Mouse (Mus musculus) limb, embryonic 14.5 days (tissue): ENCODE results near the gene Arpc3. TPM values are rescaled to one million over a fixed set of nuclear protein-coding genes. Genes with fewer than 3 reads are reported as not detected.

Experiments
- ATAC-seq: fragments of 200-750 bp; cut with Nextera tagmentation; 2 replicates; pipeline ENCODE4 v1.8.0; 2017; ENCODE audit warnings: low read depth, moderate number of reproducible peaks, moderate TSS enrichment; ENCODE audit not compliant: low FRiP score
- DNase-seq: peaks from one replicate; pipeline ENCODE4 v3.0.0-alpha.2; 2015; ENCODE audit warnings: low spot score
- H3K27ac ChIP-seq: fragments of 300-500 bp; sonication (generic); replicated peaks from 2 replicates; pipeline ENCODE4 v1.5.1; 2014; ENCODE audit warnings: low read depth, mild to moderate bottlenecking, low read length, moderate library complexity, mixed read lengths
- H3K27me3 ChIP-seq: fragments of 300-500 bp; sonication (generic); 2 replicates; pipeline ENCODE4 v1.6.1; 2014; ENCODE audit warnings: low read length, mixed read lengths; ENCODE audit not compliant: control insufficient read depth, insufficient read depth
- H3K36me3 ChIP-seq: fragments of 300-500 bp; sonication (generic); 2 replicates; pipeline ENCODE4 v1.6.1; 2014; ENCODE audit warnings: mild to moderate bottlenecking, low read length, moderate library complexity, mixed read lengths; ENCODE audit not compliant: control insufficient read depth, insufficient read depth
- H3K4me1 ChIP-seq: fragments of 300-500 bp; sonication (generic); 2 replicates; pipeline ENCODE4 v1.6.1; 2014; ENCODE audit warnings: antibody characterized with exemption, low read length, mixed read lengths; ENCODE audit not compliant: control insufficient read depth, insufficient read depth
- H3K4me2 ChIP-seq: fragments of 300-500 bp; sonication (generic); replicated peaks from 2 replicates; pipeline ENCODE4 v1.6.1; 2014; ENCODE audit warnings: low read depth, mild to moderate bottlenecking, low read length, moderate library complexity; ENCODE audit not compliant: severe bottlenecking
- H3K4me3 ChIP-seq: fragments of 300-500 bp; sonication (generic); replicated peaks from 2 replicates; pipeline ENCODE4 v1.5.1; 2014; ENCODE audit warnings: low read length
- H3K9ac ChIP-seq: fragments of 300-500 bp; sonication (generic); 2 replicates; pipeline ENCODE4 v1.6.1; 2014; ENCODE audit warnings: mild to moderate bottlenecking, low read depth, low read length, moderate library complexity; ENCODE audit not compliant: severe bottlenecking
- H3K9me3 ChIP-seq: fragments of 300-500 bp; sonication (generic); 2 replicates; pipeline ENCODE4 v1.6.1; 2016; ENCODE audit warnings: low read length; ENCODE audit not compliant: control insufficient read depth
- POLR2A ChIP-seq: fragments of 200-500 bp; IDR thresholded peaks from 2 replicates; pipeline ENCODE4 v1.8.0; 2012; ENCODE audit warnings: inconsistent platforms, mild to moderate bottlenecking, moderate library complexity, borderline replicate concordance; ENCODE audit not compliant: insufficient read depth, insufficient read length; ENCODE audit errors: extremely low read depth
- WGBS: fragments of 180-500 bp; shearing (Covaris S2); extraction: QIAGEN DNeasy Blood & Tissue Kit; methylation state at CpG from one replicate; pipeline ENCODE4 v1.1.7; 2014; 5-methylcytosine and 5-hydroxymethylcytosine counted together
- polyA plus RNA-seq, 2 experiments: library from polyadenylated mRNA; depleted of rRNA in 1 of 2; stranded (reverse) in 1 of 2; unstranded in 1 of 2; fragments of >200 nt; fragmentation: Nextera tagmentation in 1 of 2; extraction: Ambion mirVana in 1 of 2; gene quantifications; 2 replicates each; pipeline versions ENCODE4 v1.2.1 to v1.2.3; 2012 to 2014

Gene Arpc3
- polyA plus RNA-seq, 2 experiments = 46.2 to 241 TPM

- DNase-seq (no peak), ATAC-seq (no peak)
- no peak overlapping the region for H3K4me3 ChIP-seq
- no peak overlapping the region for H3K4me2 ChIP-seq
- H3K9ac ChIP-seq = no peak overlapping the region
- H3K36me3 ChIP-seq = peaks cover 98% of the 10 kb centered on the region
- 80% methylated on average over 4 of the region's 4 CpGs for WGBS
- no peaks in the 10 kb centered on the region for H3K9me3 ChIP-seq
- H3K27me3 ChIP-seq = no peaks in the 10 kb centered on the region
- TF ChIP-seq POLR2A = no peak
- H3K27ac ChIP-seq = no peak overlapping the region
- H3K4me1 ChIP-seq = no peaks in the 10 kb centered on the region
Measured at GRCm38 (mm10) chr5:122434541-122434940, 42.9 kb downstream of the Arpc3 start.

- Histone ChIP-seq H3K9ac (no peak overlapping the region), H3K27ac (peak overlapping the region; percentile 3; the same call in 1 of the 2 replicates), H3K27me3 (no peaks in the 10 kb centered on the region), H3K4me3 (no peak overlapping the region), H3K36me3 (peaks cover 99% of the 10 kb centered on the region), H3K9me3 (no peaks in the 10 kb centered on the region), H3K4me2 (no peak overlapping the region), H3K4me1 (no peaks in the 10 kb centered on the region)
- 86% methylated on average over 19 of the region's 19 CpGs for WGBS
- no peak for TF ChIP-seq POLR2A
- ATAC-seq (peak; percentile 67), DNase-seq (peak; percentile 26)
Measured at GRCm38 (mm10) chr5:122439400-122440094, 47.9 kb downstream of the Arpc3 start.

- H3K27me3 ChIP-seq = no peaks in the 10 kb centered on the region
- no peak overlapping the region for H3K4me2 ChIP-seq
- 97% methylated on average over 12 of the region's 12 CpGs for WGBS
- DNase-seq = no peak
- no peaks in the 10 kb centered on the region for H3K9me3 ChIP-seq
- H3K4me3 ChIP-seq = no peak overlapping the region
- H3K9ac ChIP-seq = no peak overlapping the region
- TF ChIP-seq POLR2A = no peak
- peaks cover 99% of the 10 kb centered on the region for H3K36me3 ChIP-seq
- no peak overlapping the region for H3K27ac ChIP-seq
- no peaks in the 10 kb centered on the region for H3K4me1 ChIP-seq
- ATAC-seq = no peak
Measured at GRCm38 (mm10) chr5:122440095-122440630, 48.5 kb downstream of the Arpc3 start.

GRCm38 (mm10) chr5:122444492-122444891 lies 52.8 kb downstream of the Arpc3 start:
- H3K4me3 ChIP-seq = no peak overlapping the region
- 96% methylated on average over 10 of the region's 10 CpGs for WGBS
- TF ChIP-seq POLR2A = no peak
- no peak overlapping the region for H3K4me2 ChIP-seq
- DNase-seq = no peak
- no peak overlapping the region for H3K27ac ChIP-seq
- H3K9ac ChIP-seq = no peak overlapping the region
- H3K4me1 ChIP-seq = no peaks in the 10 kb centered on the region
- ATAC-seq = no peak
- H3K27me3 ChIP-seq = no peaks in the 10 kb centered on the region
- H3K9me3 ChIP-seq = no peaks in the 10 kb centered on the region
- H3K36me3 ChIP-seq = peaks cover 77% of the 10 kb centered on the region

- peaks cover 71% of the 10 kb centered on the region for H3K36me3 ChIP-seq
- 91% methylated on average over 11 of the region's 11 CpGs for WGBS
- H3K27ac ChIP-seq = no peak overlapping the region
- DNase-seq = no peak
- H3K4me1 ChIP-seq = no peaks in the 10 kb centered on the region
- no peak overlapping the region for H3K4me2 ChIP-seq
- no peaks in the 10 kb centered on the region for H3K27me3 ChIP-seq
- no peaks in the 10 kb centered on the region for H3K9me3 ChIP-seq
- no peak overlapping the region for H3K9ac ChIP-seq
- TF ChIP-seq POLR2A = no peak
- no peak overlapping the region for H3K4me3 ChIP-seq
- no peak for ATAC-seq
Measured at GRCm38 (mm10) chr5:122445051-122445610, 53.5 kb downstream of the Arpc3 start.
